Comparison of ENCODE assay signal across 18 mouse cellular contexts in the genomic region with DNA sequence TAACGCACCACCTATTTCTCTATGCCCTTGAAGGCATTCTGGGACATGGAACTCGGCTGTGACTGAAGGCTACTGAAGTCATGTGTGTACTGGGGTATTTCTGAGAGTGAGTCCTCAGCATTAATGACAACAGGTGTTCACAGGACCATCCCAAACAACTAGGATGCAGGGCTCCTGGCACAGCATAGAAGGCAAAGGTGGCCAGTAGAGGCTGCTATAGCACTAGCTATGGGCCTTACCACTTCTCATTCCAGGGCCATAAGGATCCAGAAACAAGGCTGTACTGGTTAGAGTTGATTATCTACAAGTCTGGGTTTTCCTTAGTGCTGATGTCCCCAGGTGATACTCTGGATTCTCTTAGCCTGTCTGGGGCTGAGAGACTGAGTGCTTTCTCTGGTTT. TPM values are rescaled to one million over a fixed set of nuclear protein-coding genes. Genes with fewer than 3 reads are reported as not detected.
A peak's percentile ranks its signal among the peaks of the same experiment; 100 is the strongest.
DNase-seq lines count a peak whose midpoint lies in the region; ATAC-seq and TF ChIP-seq lines count a peak whose summit lies in the region.
"Had no signal": no experiment of that assay in that cellular context is flagged by ENCODE, and none has a peak within 500 bp of the region (broad histone marks: within the 10 kb centered on the region; RNA-seq: fewer than 3 reads in every experiment).

No protein-coding gene starts in this region.

- H3K4me2 ChIP-seq in hindbrain, postnatal 0 days (ENCODE audit: low read depth, low read length): no peak overlapping the region
- H3K4me2 ChIP-seq in hindbrain, embryonic 16.5 days (ENCODE audit: low read length): no peak overlapping the region
- H3K4me2 ChIP-seq in CH12.LX (ENCODE audit: insufficient read depth, low read depth, poor library complexity, severe bottlenecking): no peak overlapping the region
- H3K4me2 ChIP-seq in midbrain, embryonic 12.5 days (replicated peaks): no peak overlapping the region
- H3K4me2 ChIP-seq: embryonic facial prominence, embryonic 13.5 days; hindbrain, embryonic 13.5 days; limb, embryonic 15.5 days had no signal

- WGBS in hindbrain, postnatal 0 days: 44% methylated on average over 2 of the region's 2 CpGs
- 56% methylated on average over 2 of the region's 2 CpGs for WGBS in hindbrain, embryonic 16.5 days
- WGBS in midbrain, embryonic 12.5 days: 51% methylated on average over 2 of the region's 2 CpGs

- DNase-seq in hindbrain, postnatal 0 days (ENCODE audit: low spot score): peak; percentile 46
- no peak for DNase-seq in CH12.LX (ENCODE audit: extremely low read depth)
- no peak for DNase-seq in gastrocnemius, postnatal 10 days

- TF ChIP-seq CTCF in hindbrain, postnatal 0 days (IDR thresholded peaks at IDR 0.05; ENCODE audit: low read depth): peak; percentile 11; the same call in 1 of the 2 replicates
- peak in 1 of 2 experiments; percentile 37; a peak in 2 of 4 replicates for TF ChIP-seq CTCF in CH12.LX (conservative IDR thresholded peaks at IDR 0.05 in 1 of 2, IDR thresholded peaks at IDR 0.05 in 1 of 2; ENCODE audit: low read depth in 2 of 2, low read length in 2 of 2)
- TF ChIP-seq CTCF in ES-Bruce4 (IDR thresholded peaks at IDR 0.05; ENCODE audit: low read depth, low read length): peak; percentile 29

- ATAC-seq in hindbrain, postnatal 0 days: peak; percentile 44; the same call in 1 of the 2 replicates
- ATAC-seq in hindbrain, embryonic 16.5 days: no peak
- ATAC-seq in midbrain, embryonic 12.5 days (ENCODE audit: low FRiP score, low read depth): 0 out of 2 replicates have a peak, but pooled peaks have one; percentile 5
- ATAC-seq in frontal cortex, adult (ENCODE audit: low TSS enrichment): no peak
- ATAC-seq: liver, postnatal 0 days had no signal

- TF ChIP-seq EP300 in CH12.LX (IDR thresholded peaks at IDR 0.05; ENCODE audit: low read length) (no peak), ES-Bruce4 (IDR thresholded peaks at IDR 0.05; ENCODE audit: insufficient read depth, low read depth, low read length) (no peak)

- no peaks in the 10 kb centered on the region for H3K79me2 ChIP-seq in CH12.LX (replicated peaks; ENCODE audit: control insufficient read depth, extremely low read depth, insufficient read depth, poor library complexity, severe bottlenecking)

- no peak overlapping the region for H3K4me3 ChIP-seq in hindbrain, postnatal 0 days (ENCODE audit: low read length)
- no peak overlapping the region for H3K4me3 ChIP-seq in hindbrain, embryonic 16.5 days (ENCODE audit: low read length)
- H3K4me3 ChIP-seq in CH12.LX (replicated peaks in 1 of 3; ENCODE audit: low read depth in 2 of 3, low read length in 2 of 3, poor library complexity in 1 of 3) (no peak overlapping the region), ES-Bruce4 (ENCODE audit: low read depth, low read length) (no peak overlapping the region)
- no peak overlapping the region for H3K4me3 ChIP-seq in midbrain, embryonic 12.5 days
- H3K4me3 ChIP-seq: embryonic facial prominence, embryonic 13.5 days; gastrocnemius, adult 2 months; hindbrain, embryonic 13.5 days; limb, embryonic 15.5 days had no signal

- no peak for TF ChIP-seq POLR2A in CH12.LX (IDR thresholded peaks at IDR 0.05; ENCODE audit: low read depth, low read length)
- no peak for TF ChIP-seq POLR2A in ES-Bruce4 (IDR thresholded peaks at IDR 0.05; ENCODE audit: insufficient read depth, low read length)

- TF ChIP-seq RAD21 in CH12.LX (IDR thresholded peaks at IDR 0.05; ENCODE audit: low read depth, low read length): peak; percentile 33

- dilution Hi-C loops in CH12.LX (cut with MboI; ENCODE audit: extremely low pct_ligation_motif_present, extremely low pct_unique_long_range_greater_than_20kb, low sequenced_read_pairs): no loop called here

- no peak overlapping the region for H3K27ac ChIP-seq in hindbrain, postnatal 0 days
- no peak overlapping the region for H3K27ac ChIP-seq in hindbrain, embryonic 16.5 days (ENCODE audit: low read depth, low read length)
- H3K27ac ChIP-seq in CH12.LX (ENCODE audit: insufficient read depth, low read depth) (no peak overlapping the region), ES-Bruce4 (ENCODE audit: insufficient read depth, low read length) (no peak overlapping the region)
- H3K27ac ChIP-seq in midbrain, embryonic 12.5 days (replicated peaks): no peak overlapping the region
- H3K27ac ChIP-seq: embryonic facial prominence, embryonic 13.5 days; gastrocnemius, adult 2 months; limb, embryonic 15.5 days; stomach, postnatal 0 days had no signal

- in situ Hi-C loops in CH12.LX (cut with MboI; ENCODE audit: low pct_ligation_motif_present, low pct_unique_long_range_greater_than_20kb, low sequenced_read_pairs): no loop called here

- no peaks in the 10 kb centered on the region for H3K9me3 ChIP-seq in hindbrain, postnatal 0 days (ENCODE audit: low read length)
- H3K9me3 ChIP-seq in hindbrain, embryonic 16.5 days (ENCODE audit: control insufficient read depth, low read length): peaks cover 2% of the 10 kb centered on the region; the same call in 1 of the 2 replicates
- H3K9me3 ChIP-seq in CH12.LX (replicated peaks; ENCODE audit: low read length): peaks cover 11% of the 10 kb centered on the region
- no peaks in the 10 kb centered on the region for H3K9me3 ChIP-seq in ES-Bruce4 (replicated peaks; ENCODE audit: control insufficient read depth, insufficient read depth, low read length, poor library complexity, severe bottlenecking)
- H3K9me3 ChIP-seq in midbrain, embryonic 12.5 days: 0 out of 2 replicates have a peak, but pooled peaks cover 4% of the 10 kb centered on the region
- H3K9me3 ChIP-seq: limb, embryonic 15.5 days had no signal

- H3K36me3 ChIP-seq in hindbrain, postnatal 0 days (ENCODE audit: insufficient read depth, low read length): no peaks in the 10 kb centered on the region
- no peaks in the 10 kb centered on the region for H3K36me3 ChIP-seq in hindbrain, embryonic 16.5 days (ENCODE audit: control insufficient read depth, insufficient read depth, low read length)
- H3K36me3 ChIP-seq in CH12.LX (replicated peaks in 1 of 2; ENCODE audit: control insufficient read depth in 1 of 2, insufficient read depth in 1 of 2, low read length in 1 of 2) (no peaks in the 10 kb centered on the region), ES-Bruce4 (ENCODE audit: control insufficient read depth, insufficient read depth, low read length, poor library complexity, severe bottlenecking) (no peaks in the 10 kb centered on the region)
- H3K36me3 ChIP-seq in midbrain, embryonic 12.5 days: no peaks in the 10 kb centered on the region
- H3K36me3 ChIP-seq: embryonic facial prominence, embryonic 13.5 days; hindbrain, embryonic 13.5 days; limb, embryonic 15.5 days had no signal

- no peaks in the 10 kb centered on the region for H3K27me3 ChIP-seq in hindbrain, postnatal 0 days (ENCODE audit: insufficient read depth, low read length)
- H3K27me3 ChIP-seq in hindbrain, embryonic 16.5 days (replicated peaks; ENCODE audit: control insufficient read depth, insufficient read depth, low read length): no peaks in the 10 kb centered on the region; the same call in 1 of the 2 replicates
- H3K27me3 ChIP-seq in CH12.LX (replicated peaks) (peaks cover 56% of the 10 kb centered on the region), ES-Bruce4 (ENCODE audit: control insufficient read depth, insufficient read depth, low read length, poor library complexity, severe bottlenecking) (no peaks in the 10 kb centered on the region)
- H3K27me3 ChIP-seq in midbrain, embryonic 12.5 days: no peaks in the 10 kb centered on the region; the same call in 1 of the 2 replicates
- H3K27me3 ChIP-seq: embryonic facial prominence, embryonic 13.5 days; limb, embryonic 15.5 days had no signal

- H3K4me1 ChIP-seq in hindbrain, postnatal 0 days (ENCODE audit: insufficient read depth, low read length): peaks cover 11% of the 10 kb centered on the region; the same call in 1 of the 2 replicates
- H3K4me1 ChIP-seq in hindbrain, embryonic 16.5 days (ENCODE audit: control insufficient read depth, insufficient read depth, low read depth, low read length): peaks cover 16% of the 10 kb centered on the region
- H3K4me1 ChIP-seq in CH12.LX (ENCODE audit: control insufficient read depth in 1 of 2, insufficient read depth in 2 of 2) (no peaks in the 10 kb centered on the region; a peak in 1 of 4 replicates), ES-Bruce4 (ENCODE audit: control insufficient read depth, insufficient read depth, low read length) (no peaks in the 10 kb centered on the region)
- H3K4me1 ChIP-seq in midbrain, embryonic 12.5 days: peaks cover 29% of the 10 kb centered on the region

- H3K9ac ChIP-seq in hindbrain, postnatal 0 days (replicated peaks; ENCODE audit: low read length): no peak overlapping the region
- H3K9ac ChIP-seq in hindbrain, embryonic 16.5 days (ENCODE audit: low read depth, low read length): no peak overlapping the region
- H3K9ac ChIP-seq in CH12.LX (ENCODE audit: insufficient read depth, low read depth): no peak overlapping the region
- no peak overlapping the region for H3K9ac ChIP-seq in ES-Bruce4 (ENCODE audit: low read depth, poor library complexity, severe bottlenecking)
- H3K9ac ChIP-seq in midbrain, embryonic 12.5 days (replicated peaks): no peak overlapping the region
- H3K9ac ChIP-seq: hindbrain, embryonic 13.5 days; limb, embryonic 15.5 days; liver, postnatal 0 days had no signal

RNA-seq across cellular contexts. Expression of a gene that starts 4.9 kb away (rescaled TPM):
- total RNA-seq in hindbrain, postnatal 0 days (2014; rRNA removed): 0.07 TPM in 1 of 2 replicates, not detected in the other
- not detected in 2 replicates for polyA plus RNA-seq in hindbrain, postnatal 0 days (2015; fragmentation: Nextera tagmentation; extraction: Ambion mirVana)
- not detected in 2 replicates for polyA plus RNA-seq in hindbrain, embryonic 16.5 days (2015; fragmentation: Nextera tagmentation; extraction: Ambion mirVana)
- total RNA-seq in CH12.LX (2012; rRNA removed): not detected in 2 replicates
- not detected in 2 replicates for total RNA-seq in CH12.LX (2014; rRNA removed)
- polyA plus RNA-seq in CH12.LX (2012; ENCODE audit: insufficient read length, low read depth): not detected in 2 replicates
- not detected in 2 replicates for polyA plus RNA-seq in ES-Bruce4 (2011; ENCODE audit: insufficient read depth, insufficient read length, low read depth, missing spikeins)
- polyA plus RNA-seq in midbrain, embryonic 12.5 days (2016; fragmentation: Nextera tagmentation; extraction: Ambion mirVana): not detected in 2 replicates
- total RNA-seq in gastrocnemius, postnatal 10 days (2021): not detected
- total RNA-seq: adrenal gland, adult 2 months; gastrocnemius, adult 2 months; layer of hippocampus, postnatal 10 days; left cerebral cortex, postnatal 25 days; megakaryocyte-erythroid progenitor cell, adult 5-6 weeks had no signal
- polyA plus RNA-seq: adrenal gland, adult 2 months; embryonic facial prominence, embryonic 13.5 days; heart, postnatal 0 days; hindbrain, embryonic 13.5 days; limb, embryonic 15.5 days; liver, postnatal 0 days; stomach, postnatal 0 days had no signal

RNA-seq across cellular contexts. Expression of a gene that starts 32.1 kb away (rescaled TPM):
- 12.6 and 16.4 TPM in 2 replicates for total RNA-seq in hindbrain, postnatal 0 days (2014; rRNA removed)
- polyA plus RNA-seq in hindbrain, postnatal 0 days (2015; fragmentation: Nextera tagmentation; extraction: Ambion mirVana): 11.8 and 12.3 TPM in 2 replicates
- polyA plus RNA-seq in hindbrain, embryonic 16.5 days (2015; fragmentation: Nextera tagmentation; extraction: Ambion mirVana): 15.1 and 17.1 TPM in 2 replicates
- total RNA-seq in CH12.LX (2012; rRNA removed) (15.9 and 18.8 TPM in 2 replicates), CH12.LX (2014; rRNA removed) (13.5 and 14.4 TPM in 2 replicates)
- polyA plus RNA-seq in CH12.LX (2012; ENCODE audit: insufficient read length, low read depth) (28.1 and 32.5 TPM in 2 replicates), ES-Bruce4 (2011; ENCODE audit: insufficient read depth, insufficient read length, low read depth, missing spikeins) (26.4 and 28.5 TPM in 2 replicates)
- 23.2 and 24.7 TPM in 2 replicates for polyA plus RNA-seq in midbrain, embryonic 12.5 days (2016; fragmentation: Nextera tagmentation; extraction: Ambion mirVana)
- total RNA-seq in gastrocnemius, postnatal 10 days (2021): 1 to 10 TPM; 7.4 to 9.0 TPM

RNA-seq across cellular contexts. Expression of a gene that starts 42.1 kb away (rescaled TPM):
- total RNA-seq in hindbrain, postnatal 0 days (2014; rRNA removed): 20.0 and 43.1 TPM in 2 replicates
- 45.7 and 47.3 TPM in 2 replicates for polyA plus RNA-seq in hindbrain, postnatal 0 days (2015; fragmentation: Nextera tagmentation; extraction: Ambion mirVana)
- polyA plus RNA-seq in hindbrain, embryonic 16.5 days (2015; fragmentation: Nextera tagmentation; extraction: Ambion mirVana): 57.8 TPM in 2 replicates
- total RNA-seq in CH12.LX (2012; rRNA removed): 46.0 and 57.2 TPM in 2 replicates
- total RNA-seq in CH12.LX (2014; rRNA removed): 65.7 and 66.8 TPM in 2 replicates
- 108 and 111 TPM in 2 replicates for polyA plus RNA-seq in CH12.LX (2012; ENCODE audit: insufficient read length, low read depth)
- 69.0 and 69.1 TPM in 2 replicates for polyA plus RNA-seq in ES-Bruce4 (2011; ENCODE audit: insufficient read depth, insufficient read length, low read depth, missing spikeins)
- 58.3 and 63.2 TPM in 2 replicates for polyA plus RNA-seq in midbrain, embryonic 12.5 days (2016; fragmentation: Nextera tagmentation; extraction: Ambion mirVana)
- 10 to 100 TPM; 17.0 to 17.9 TPM for total RNA-seq in gastrocnemius, postnatal 10 days (2021)

RNA-seq across cellular contexts. Expression of a gene that starts 46.5 kb away (rescaled TPM):
- 0.21 and 1.2 TPM in 2 replicates for total RNA-seq in hindbrain, postnatal 0 days (2014; rRNA removed)
- not detected in 2 replicates for polyA plus RNA-seq in hindbrain, postnatal 0 days (2015; fragmentation: Nextera tagmentation; extraction: Ambion mirVana)
- polyA plus RNA-seq in hindbrain, embryonic 16.5 days (2015; fragmentation: Nextera tagmentation; extraction: Ambion mirVana): not detected in 2 replicates
- total RNA-seq in CH12.LX (2012; rRNA removed) (0.08 TPM in 1 of 2 replicates, not detected in the other), CH12.LX (2014; rRNA removed) (not detected in 2 replicates)
- polyA plus RNA-seq in CH12.LX (2012; ENCODE audit: insufficient read length, low read depth) (not detected in 2 replicates), ES-Bruce4 (2011; ENCODE audit: insufficient read depth, insufficient read length, low read depth, missing spikeins) (not detected in 2 replicates)
- not detected in 2 replicates for polyA plus RNA-seq in midbrain, embryonic 12.5 days (2016; fragmentation: Nextera tagmentation; extraction: Ambion mirVana)
- total RNA-seq in gastrocnemius, postnatal 10 days (2021): not detected
- total RNA-seq: gastrocnemius, adult 2 months; layer of hippocampus, postnatal 10 days; left cerebral cortex, postnatal 25 days; megakaryocyte-erythroid progenitor cell, adult 5-6 weeks had no signal
- polyA plus RNA-seq: embryonic facial prominence, embryonic 13.5 days; heart, postnatal 0 days; hindbrain, embryonic 13.5 days; limb, embryonic 15.5 days had no signal

Comparison
In these comparisons a context has a peak if more than half of its experiments do, and no peak if none do; other contexts are left out.
1. ATAC-seq: peak in hindbrain, postnatal 0 days (single experiment) and midbrain, embryonic 12.5 days (single experiment); none in hindbrain, embryonic 16.5 days (single experiment) and frontal cortex, adult (single experiment).